Comparison of ENCODE assay signal across 9 mouse cellular contexts in the genomic region with DNA sequence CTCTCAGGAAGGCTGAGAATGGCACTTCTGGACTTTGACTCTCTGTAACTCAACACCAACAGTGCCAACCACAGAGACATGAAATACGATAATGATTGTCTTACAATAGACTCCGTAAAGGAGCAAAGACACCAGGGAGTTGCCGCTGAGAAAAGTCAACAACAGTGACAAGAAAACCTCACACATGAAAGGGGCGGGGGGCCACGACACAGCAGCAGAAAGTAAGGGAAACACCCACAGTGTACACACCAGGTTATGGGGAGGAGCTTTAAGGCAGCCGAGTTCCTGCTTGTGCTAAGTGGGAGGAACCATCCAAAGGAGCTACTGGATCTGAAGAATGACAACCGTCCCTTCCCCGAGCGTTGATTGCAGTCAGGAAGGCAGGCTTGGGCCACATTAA. TPM values are rescaled to one million over a fixed set of nuclear protein-coding genes. Genes with fewer than 3 reads are reported as not detected.
DNase-seq lines count a peak whose midpoint lies in the region; ATAC-seq and TF ChIP-seq lines count a peak whose summit lies in the region.
"Had no signal": no experiment of that assay in that cellular context is flagged by ENCODE, and none has a peak within 500 bp of the region (broad histone marks: within the 10 kb centered on the region; RNA-seq: fewer than 3 reads in every experiment).

No protein-coding gene starts in this region.

- H3K9me3 ChIP-seq in liver, embryonic 16.5 days (replicated peaks; ENCODE audit: control insufficient read depth, low read length): no peaks in the 10 kb centered on the region
- H3K9me3 ChIP-seq in neural tube, embryonic 15.5 days (replicated peaks): no peaks in the 10 kb centered on the region
- no peaks in the 10 kb centered on the region for H3K9me3 ChIP-seq in limb, embryonic 10.5 days (replicated peaks)
- no peaks in the 10 kb centered on the region for H3K9me3 ChIP-seq in forebrain, postnatal 0 days (ENCODE audit: low read length)

- WGBS in liver, embryonic 16.5 days (ENCODE audit: insufficient replicate concordance): 15% methylated on average over 9 of the region's 9 CpGs
- 11% methylated on average over 9 of the region's 9 CpGs for WGBS in neural tube, embryonic 15.5 days
- WGBS in limb, embryonic 10.5 days: 56% methylated on average over 9 of the region's 9 CpGs
- WGBS in forebrain, postnatal 0 days: 73% methylated on average over 9 of the region's 9 CpGs

- H3K4me3 ChIP-seq in liver, embryonic 16.5 days (ENCODE audit: low read depth, low read length): peak overlapping the region; percentile 26
- no peak overlapping the region for H3K4me3 ChIP-seq in neural tube, embryonic 15.5 days (replicated peaks)
- H3K4me3 ChIP-seq in limb, embryonic 10.5 days: no peak overlapping the region
- H3K4me3 ChIP-seq in forebrain, postnatal 0 days (ENCODE audit: low read depth, low read length): no peak overlapping the region

- ATAC-seq in liver, embryonic 16.5 days (ENCODE audit: low read depth): no peak
- ATAC-seq in neural tube, embryonic 15.5 days (ENCODE audit: low FRiP score): no peak
- ATAC-seq in forebrain, postnatal 0 days: no peak
- ATAC-seq: Patski had no signal

- no peaks in the 10 kb centered on the region for H3K36me3 ChIP-seq in liver, embryonic 16.5 days (ENCODE audit: control insufficient read depth, insufficient read depth)
- H3K36me3 ChIP-seq in neural tube, embryonic 15.5 days: no peaks in the 10 kb centered on the region
- H3K36me3 ChIP-seq in limb, embryonic 10.5 days: no peaks in the 10 kb centered on the region
- H3K36me3 ChIP-seq in forebrain, postnatal 0 days (ENCODE audit: insufficient read depth): no peaks in the 10 kb centered on the region

- H3K4me2 ChIP-seq in liver, embryonic 16.5 days (ENCODE audit: low read depth, low read length): 0 out of 2 replicates have a peak overlapping the region, but pooled peaks have one; percentile 20
- H3K4me2 ChIP-seq in neural tube, embryonic 15.5 days: peak overlapping the region; percentile 29
- H3K4me2 ChIP-seq in forebrain, postnatal 0 days (ENCODE audit: low read depth): no peak overlapping the region

- H3K27me3 ChIP-seq in liver, embryonic 16.5 days (ENCODE audit: control insufficient read depth, insufficient read depth, low read depth, low read length): peaks cover 17% of the 10 kb centered on the region
- H3K27me3 ChIP-seq in neural tube, embryonic 15.5 days (replicated peaks): peaks cover 12% of the 10 kb centered on the region; the same call in 1 of the 2 replicates
- 0 out of 2 replicates have a peak, but pooled peaks cover 9% of the 10 kb centered on the region for H3K27me3 ChIP-seq in limb, embryonic 10.5 days (ENCODE audit: low read depth, poor library complexity, severe bottlenecking)
- no peaks in the 10 kb centered on the region for H3K27me3 ChIP-seq in forebrain, postnatal 0 days (ENCODE audit: insufficient read depth, low read length)
- H3K27me3 ChIP-seq: Patski had no signal

- no peak overlapping the region for H3K9ac ChIP-seq in liver, embryonic 16.5 days (ENCODE audit: low read depth, low read length)
- H3K9ac ChIP-seq in neural tube, embryonic 15.5 days (replicated peaks): no peak overlapping the region
- no peak overlapping the region for H3K9ac ChIP-seq in forebrain, postnatal 0 days

- no peaks in the 10 kb centered on the region; the same call in 1 of the 2 replicates for H3K4me1 ChIP-seq in liver, embryonic 16.5 days (ENCODE audit: control insufficient read depth, low read depth, low read length)
- peaks cover 42% of the 10 kb centered on the region for H3K4me1 ChIP-seq in neural tube, embryonic 15.5 days
- H3K4me1 ChIP-seq in limb, embryonic 10.5 days: peaks cover 49% of the 10 kb centered on the region
- no peaks in the 10 kb centered on the region for H3K4me1 ChIP-seq in forebrain, postnatal 0 days (ENCODE audit: insufficient read depth)

- no peak overlapping the region for H3K27ac ChIP-seq in liver, embryonic 16.5 days (ENCODE audit: low read length)
- no peak overlapping the region for H3K27ac ChIP-seq in neural tube, embryonic 15.5 days (replicated peaks)
- no peak overlapping the region for H3K27ac ChIP-seq in limb, embryonic 10.5 days
- H3K27ac ChIP-seq in forebrain, postnatal 0 days (ENCODE audit: low read depth, low read length): no peak overlapping the region

- TF ChIP-seq CTCF in forebrain, postnatal 0 days (IDR thresholded peaks at IDR 0.05; ENCODE audit: low read depth): no peak

- peak; percentile 45 for DNase-seq in embryo, embryonic 9.5 days (ENCODE audit: extremely low spot score)
- peak; percentile 52 for DNase-seq in kidney, adult 11 months
- no peak for DNase-seq in limb, embryonic 10.5 days (ENCODE audit: low spot score)
- no peak for DNase-seq in urinary bladder, postnatal 36 days (ENCODE audit: low spot score in 2 of 2)
- no peak for DNase-seq in forebrain, postnatal 0 days
- DNase-seq: thymus, adult 18-20 months had no signal

RNA-seq across cellular contexts. Expression of gene Stxbp6, which starts 4.3 kb away (rescaled TPM):
- polyA plus RNA-seq in liver, embryonic 16.5 days (2015; fragmentation: Nextera tagmentation; extraction: Ambion mirVana): 5.8 and 7.3 TPM in 2 replicates
- polyA plus RNA-seq in neural tube, embryonic 15.5 days (2015; fragmentation: Nextera tagmentation; extraction: Ambion mirVana): 19.1 and 20.3 TPM in 2 replicates
- polyA plus RNA-seq in limb, embryonic 10.5 days (2016; fragmentation: Nextera tagmentation; extraction: Ambion mirVana): 12.5 and 12.8 TPM in 2 replicates
- 17.2 and 22.6 TPM in 2 replicates for total RNA-seq in forebrain, postnatal 0 days (2014; rRNA removed)
- 7.2 and 19.6 TPM in 2 replicates for polyA plus RNA-seq in forebrain, postnatal 0 days (2015; fragmentation: Nextera tagmentation; extraction: Ambion mirVana)

Comparison
In these comparisons a context has a peak if more than half of its experiments do, and no peak if none do; other contexts are left out.
1. DNase-seq: peak in embryo, embryonic 9.5 days (single experiment) and kidney, adult 11 months (single experiment); none in limb, embryonic 10.5 days (single experiment), urinary bladder, postnatal 36 days (0 of 2) and forebrain, postnatal 0 days (single experiment).